Mouse (Mus musculus): ENCODE results near the gene Ppp3ca.

Gene Ppp3ca

GRCm38 (mm10) chr3:136670110-136670359, at the start of gene Ppp3ca:
TSS of gene Ppp3ca (plus strand) at chr3:136670124.
- no peak for DNase-seq

- no peak for DNase-seq
These were observed 29.2 kb upstream of the Ppp3ca start for GRCm38 (mm10) chr3:136640544-136641230.

- DNase-seq = no peak
These were observed 19.0 kb upstream of the Ppp3ca start for GRCm38 (mm10) chr3:136650966-136651365.

- DNase-seq = no peak
These were observed 18.4 kb upstream of the Ppp3ca start for GRCm38 (mm10) chr3:136651496-136651895.

- no peak for DNase-seq
These were observed 13.4 kb upstream of the Ppp3ca start for GRCm38 (mm10) chr3:136656460-136657035.

- peak; percentile 27 for DNase-seq
These were observed 11.2 kb upstream of the Ppp3ca start for GRCm38 (mm10) chr3:136658681-136659080.

- DNase-seq = no peak
These were observed 4.8 kb upstream of the Ppp3ca start for GRCm38 (mm10) chr3:136665119-136665518.

- no peak for DNase-seq
These were observed 1.9 kb upstream of the Ppp3ca start for GRCm38 (mm10) chr3:136668072-136668471.

- DNase-seq = peak; percentile 99
These were observed 454 bp upstream of the Ppp3ca start for GRCm38 (mm10) chr3:136669231-136670109.

- DNase-seq = peak; percentile 69
These were observed 622 bp downstream of the Ppp3ca start for GRCm38 (mm10) chr3:136670360-136671131.

GRCm38 (mm10) chr3:136671161-136671939, 1.4 kb downstream of the Ppp3ca start:
- DNase-seq = peak; percentile 66

- DNase-seq = no peak
These were observed 2.0 kb downstream of the Ppp3ca start for GRCm38 (mm10) chr3:136671940-136672278.

- no peak for DNase-seq
These were observed 2.9 kb downstream of the Ppp3ca start for GRCm38 (mm10) chr3:136672870-136673269.

GRCm38 (mm10) chr3:136673363-136673762, 3.4 kb downstream of the Ppp3ca start:
- DNase-seq = no peak

GRCm38 (mm10) chr3:136674486-136674885, 4.6 kb downstream of the Ppp3ca start:
- DNase-seq = no peak

- DNase-seq = no peak
These were observed 7.1 kb downstream of the Ppp3ca start for GRCm38 (mm10) chr3:136676991-136677390.

- DNase-seq = no peak
These were observed 8.5 kb downstream of the Ppp3ca start for GRCm38 (mm10) chr3:136678386-136678785.

GRCm38 (mm10) chr3:136679903-136680491, 10.1 kb downstream of the Ppp3ca start:
- no peak for DNase-seq

GRCm38 (mm10) chr3:136682242-136682641, 12.3 kb downstream of the Ppp3ca start:
- DNase-seq = no peak

GRCm38 (mm10) chr3:136684191-136684958, 14.5 kb downstream of the Ppp3ca start:
- no peak for DNase-seq

GRCm38 (mm10) chr3:136686429-136686828, 16.5 kb downstream of the Ppp3ca start:
- DNase-seq = no peak
